10 mouse cellular contexts compared by ENCODE assay signal in genomic region chr17:46728021-46728420, GRCm38 (mm10). TPM values are rescaled to one million over a fixed set of nuclear protein-coding genes. Genes with fewer than 3 reads are reported as not detected.
DNase-seq lines count a peak whose midpoint lies in the region; ATAC-seq lines count a peak whose summit lies in the region.
"Had no signal": no experiment of that assay in that cellular context is flagged by ENCODE, and none has a peak within 500 bp of the region (broad histone marks: within the 10 kb centered on the region; RNA-seq: fewer than 3 reads in every experiment).

No protein-coding gene starts in this region.

- no peak overlapping the region for H3K9ac ChIP-seq in hindbrain, embryonic 11.5 days (ENCODE audit: low read depth, low read length)
- no peak overlapping the region for H3K9ac ChIP-seq in hindbrain, embryonic 14.5 days
- no peak overlapping the region for H3K9ac ChIP-seq in midbrain, embryonic 15.5 days

- H3K27ac ChIP-seq in hindbrain, embryonic 11.5 days (ENCODE audit: low read depth, low read length): no peak overlapping the region
- no peak overlapping the region for H3K27ac ChIP-seq in hindbrain, embryonic 14.5 days
- no peak overlapping the region for H3K27ac ChIP-seq in midbrain, embryonic 15.5 days
- H3K27ac ChIP-seq: hindbrain, embryonic 13.5 days; lung, embryonic 15.5 days had no signal

- DNase-seq in hindbrain, embryonic 11.5 days (ENCODE audit: low spot score): peak; percentile 42
- DNase-seq in hindbrain, embryonic 14.5 days (ENCODE audit: low spot score): no peak
- DNase-seq in 3T3-L1 (ENCODE audit: low read depth, low spot score): peak; percentile 61
- peak; percentile 74 for DNase-seq in ES-CJ7 (ENCODE audit: low read depth, low spot score)
- peak; percentile 56 to 79 for DNase-seq in kidney, postnatal 36 days
- DNase-seq in MN1 (ENCODE audit: low spot score): no peak

- ATAC-seq in hindbrain, embryonic 11.5 days (ENCODE audit: low FRiP score): no peak
- ATAC-seq in hindbrain, embryonic 14.5 days (ENCODE audit: low FRiP score): no peak
- ATAC-seq in erythroblast, adult 5-6 weeks (replicated peaks; ENCODE audit: low FRiP score, poor library complexity, severe bottlenecking): no peak
- ATAC-seq in midbrain, embryonic 15.5 days (replicated peaks): no peak

- WGBS in hindbrain, embryonic 11.5 days: 35% methylated on average over 6 of the region's 6 CpGs
- 36% methylated on average over 6 of the region's 6 CpGs for WGBS in hindbrain, embryonic 14.5 days
- 43% methylated on average over 6 of the region's 6 CpGs for WGBS in midbrain, embryonic 15.5 days

- no peaks in the 10 kb centered on the region for H3K4me1 ChIP-seq in hindbrain, embryonic 11.5 days (replicated peaks; ENCODE audit: control insufficient read depth, insufficient read depth, low read length)
- no peaks in the 10 kb centered on the region for H3K4me1 ChIP-seq in hindbrain, embryonic 14.5 days (replicated peaks; ENCODE audit: control insufficient read depth, insufficient read depth, low read length)
- no peaks in the 10 kb centered on the region for H3K4me1 ChIP-seq in midbrain, embryonic 15.5 days

- H3K9me3 ChIP-seq in hindbrain, embryonic 11.5 days (ENCODE audit: control insufficient read depth, low read length): no peaks in the 10 kb centered on the region
- no peaks in the 10 kb centered on the region for H3K9me3 ChIP-seq in hindbrain, embryonic 14.5 days (ENCODE audit: control insufficient read depth, low read length)
- H3K9me3 ChIP-seq in midbrain, embryonic 15.5 days: no peaks in the 10 kb centered on the region
- H3K9me3 ChIP-seq: hindbrain, embryonic 13.5 days; lung, embryonic 15.5 days had no signal

- H3K4me2 ChIP-seq in hindbrain, embryonic 11.5 days (replicated peaks; ENCODE audit: low read depth, low read length): no peak overlapping the region
- no peak overlapping the region for H3K4me2 ChIP-seq in hindbrain, embryonic 14.5 days (replicated peaks)
- H3K4me2 ChIP-seq in midbrain, embryonic 15.5 days: no peak overlapping the region

- no peak overlapping the region for H3K4me3 ChIP-seq in hindbrain, embryonic 11.5 days (ENCODE audit: low read depth, low read length)
- H3K4me3 ChIP-seq in hindbrain, embryonic 14.5 days (replicated peaks; ENCODE audit: low read length): no peak overlapping the region
- H3K4me3 ChIP-seq in midbrain, embryonic 15.5 days: no peak overlapping the region
- H3K4me3 ChIP-seq: hindbrain, embryonic 13.5 days had no signal

- no peaks in the 10 kb centered on the region for H3K36me3 ChIP-seq in hindbrain, embryonic 11.5 days (ENCODE audit: control insufficient read depth, insufficient read depth, low read length)
- H3K36me3 ChIP-seq in hindbrain, embryonic 14.5 days (replicated peaks; ENCODE audit: control insufficient read depth, insufficient read depth): peaks cover 12% of the 10 kb centered on the region
- H3K36me3 ChIP-seq in midbrain, embryonic 15.5 days (replicated peaks): peaks cover 14% of the 10 kb centered on the region; the same call in 1 of the 2 replicates

- H3K27me3 ChIP-seq in hindbrain, embryonic 11.5 days (ENCODE audit: control insufficient read depth, insufficient read depth, low read length): peaks cover 9% of the 10 kb centered on the region
- 0 out of 2 replicates have a peak, but pooled peaks cover 5% of the 10 kb centered on the region for H3K27me3 ChIP-seq in hindbrain, embryonic 14.5 days (ENCODE audit: control insufficient read depth, insufficient read depth, low read length)
- H3K27me3 ChIP-seq in midbrain, embryonic 15.5 days (replicated peaks): peaks cover 7% of the 10 kb centered on the region

RNA-seq across cellular contexts. Expression of gene Gnmt, which starts 0.9 kb away (rescaled TPM):
- 0.40 and 0.48 TPM in 2 replicates for polyA plus RNA-seq in hindbrain, embryonic 11.5 days (2014; fragmentation: Nextera tagmentation; extraction: Ambion mirVana)
- polyA plus RNA-seq in hindbrain, embryonic 14.5 days (2014; fragmentation: Nextera tagmentation; extraction: Ambion mirVana): 0.88 and 1.1 TPM in 2 replicates
- not detected in 2 replicates for total RNA-seq in erythroblast, adult 5-6 weeks (2015; ENCODE audit: low replicate concordance)
- total RNA-seq in erythroblast, adult 5-6 weeks (2017; ENCODE audit: low replicate concordance): not detected in 2 replicates
- 0.65 and 1.3 TPM in 2 replicates for polyA plus RNA-seq in midbrain, embryonic 15.5 days (2015; fragmentation: Nextera tagmentation; extraction: Ambion mirVana)

RNA-seq across cellular contexts. Expression of gene Pex6, which starts 16.8 kb away (rescaled TPM):
- polyA plus RNA-seq in hindbrain, embryonic 11.5 days (2014; fragmentation: Nextera tagmentation; extraction: Ambion mirVana): 12.5 and 14.6 TPM in 2 replicates
- 23.1 and 24.4 TPM in 2 replicates for polyA plus RNA-seq in hindbrain, embryonic 14.5 days (2014; fragmentation: Nextera tagmentation; extraction: Ambion mirVana)
- total RNA-seq in erythroblast, adult 5-6 weeks (2015; ENCODE audit: low replicate concordance): 1.9 and 3.8 TPM in 2 replicates
- 2.8 and 3.9 TPM in 2 replicates for total RNA-seq in erythroblast, adult 5-6 weeks (2017; ENCODE audit: low replicate concordance)
- polyA plus RNA-seq in midbrain, embryonic 15.5 days (2015; fragmentation: Nextera tagmentation; extraction: Ambion mirVana): 28.2 and 31.9 TPM in 2 replicates

RNA-seq across cellular contexts. Expression of gene Ppp2r5d, which starts 23.1 kb away (rescaled TPM):
- polyA plus RNA-seq in hindbrain, embryonic 11.5 days (2014; fragmentation: Nextera tagmentation; extraction: Ambion mirVana): 89.4 and 103 TPM in 2 replicates
- 78.2 and 92.8 TPM in 2 replicates for polyA plus RNA-seq in hindbrain, embryonic 14.5 days (2014; fragmentation: Nextera tagmentation; extraction: Ambion mirVana)
- 5.4 and 9.2 TPM in 2 replicates for total RNA-seq in erythroblast, adult 5-6 weeks (2015; ENCODE audit: low replicate concordance)
- 7.4 and 10.9 TPM in 2 replicates for total RNA-seq in erythroblast, adult 5-6 weeks (2017; ENCODE audit: low replicate concordance)
- 103 and 112 TPM in 2 replicates for polyA plus RNA-seq in midbrain, embryonic 15.5 days (2015; fragmentation: Nextera tagmentation; extraction: Ambion mirVana)

RNA-seq across cellular contexts. Expression of gene Cnpy3, which starts 24.0 kb away (rescaled TPM):
- 53.4 and 53.9 TPM in 2 replicates for polyA plus RNA-seq in hindbrain, embryonic 11.5 days (2014; fragmentation: Nextera tagmentation; extraction: Ambion mirVana)
- 60.0 and 60.4 TPM in 2 replicates for polyA plus RNA-seq in hindbrain, embryonic 14.5 days (2014; fragmentation: Nextera tagmentation; extraction: Ambion mirVana)
- 6.9 and 8.8 TPM in 2 replicates for total RNA-seq in erythroblast, adult 5-6 weeks (2015; ENCODE audit: low replicate concordance)
- total RNA-seq in erythroblast, adult 5-6 weeks (2017; ENCODE audit: low replicate concordance): 7.7 and 18.2 TPM in 2 replicates
- 67.1 and 68.2 TPM in 2 replicates for polyA plus RNA-seq in midbrain, embryonic 15.5 days (2015; fragmentation: Nextera tagmentation; extraction: Ambion mirVana)

RNA-seq across cellular contexts. Expression of gene Ptcra, which starts 35.5 kb away (rescaled TPM):
- 0.34 and 0.53 TPM in 2 replicates for polyA plus RNA-seq in hindbrain, embryonic 11.5 days (2014; fragmentation: Nextera tagmentation; extraction: Ambion mirVana)
- polyA plus RNA-seq in hindbrain, embryonic 14.5 days (2014; fragmentation: Nextera tagmentation; extraction: Ambion mirVana): 0.21 and 0.35 TPM in 2 replicates
- not detected in 2 replicates for total RNA-seq in erythroblast, adult 5-6 weeks (2015; ENCODE audit: low replicate concordance)
- total RNA-seq in erythroblast, adult 5-6 weeks (2017; ENCODE audit: low replicate concordance): not detected in 2 replicates
- 0.18 and 0.39 TPM in 2 replicates for polyA plus RNA-seq in midbrain, embryonic 15.5 days (2015; fragmentation: Nextera tagmentation; extraction: Ambion mirVana)

Comparison
In these comparisons a context has a peak if more than half of its experiments do, and no peak if none do; other contexts are left out.
1. DNase-seq: peak in hindbrain, embryonic 11.5 days (single experiment), 3T3-L1 (single experiment), ES-CJ7 (single experiment) and kidney, postnatal 36 days (2 of 2); none in hindbrain, embryonic 14.5 days (single experiment) and MN1 (single experiment).